Mouse (Mus musculus): Measurements from ENCODE around the gene Lacc1.

Lacc1 gene

DNA sequence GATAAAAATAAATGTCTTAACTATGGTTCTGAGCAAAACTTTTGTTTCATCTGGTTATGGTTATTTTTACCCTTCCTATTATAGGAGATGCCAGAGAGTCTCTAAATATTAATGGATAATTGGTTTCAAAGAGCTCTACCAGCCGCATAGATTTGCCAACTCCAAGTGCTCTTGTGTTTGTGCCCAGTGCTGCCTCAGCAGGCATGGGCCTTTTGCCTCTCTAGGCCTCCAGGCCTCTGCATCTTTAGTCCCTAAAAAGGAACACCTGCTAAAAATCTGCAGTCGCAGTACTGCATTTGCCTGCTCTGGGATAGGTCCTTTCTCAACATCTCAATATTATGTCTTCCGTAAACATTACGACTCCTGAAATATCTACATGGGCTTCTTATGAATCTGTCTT, 55.5 kb downstream of the Lacc1 start:
- CTCF ChIA-PET: no interaction called here

DNA sequence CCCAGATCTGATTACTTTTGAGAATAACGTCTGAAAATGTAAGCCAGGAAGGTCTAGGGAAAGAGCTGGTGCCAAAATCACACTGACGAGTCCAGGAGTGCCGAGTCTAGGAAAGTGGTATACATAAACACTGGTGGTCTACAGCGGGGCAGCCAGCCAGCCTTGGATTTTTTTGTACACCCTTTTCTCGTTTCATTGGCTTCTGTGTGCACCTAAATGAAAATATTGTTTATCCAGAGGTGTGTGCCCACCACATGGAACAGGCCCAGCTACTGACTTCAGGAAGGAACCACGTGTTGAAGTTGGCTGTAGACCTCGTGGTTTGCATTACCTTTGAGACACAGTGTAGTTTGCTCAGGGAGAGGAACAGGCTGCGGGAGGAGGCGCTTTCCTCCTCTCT, 57.1 kb downstream of the Lacc1 start:
- CTCF ChIA-PET: no interaction called here

Measured in spleen, embryonic (tissue).